Comparison of ENCODE assay signal across 7 mouse cellular contexts in genomic region chr7:73391518-73392321, GRCm38 (mm10). TPM values are rescaled to one million over a fixed set of nuclear protein-coding genes. Genes with fewer than 3 reads are reported as not detected.
A peak's percentile ranks its signal among the peaks of the same experiment; 100 is the strongest.
DNase-seq lines count a peak whose midpoint lies in the region; ATAC-seq and TF ChIP-seq lines count a peak whose summit lies in the region.

No protein-coding gene starts in this region.

- peak; percentile 77 for DNase-seq in 3T3-L1 (ENCODE audit: low read depth, low spot score)
- DNase-seq in heart, postnatal 14 days = peak; percentile 57 to 63
- DNase-seq in liver, embryonic 11.5 days (ENCODE audit: low spot score) = peak; percentile 58
- peak; percentile 72 for DNase-seq in neural tube, embryonic 11.5 days (ENCODE audit: low spot score)
- no peak for DNase-seq in thymus, postnatal 0 days (ENCODE audit: low spot score)

- no peak; the same call in 1 of the 2 replicates for ATAC-seq in embryonic facial prominence, embryonic 13.5 days (ENCODE audit: insufficient number of reproducible peaks, insufficient read depth, low FRiP score, low TSS enrichment, low read depth)
- 0 out of 2 replicates have a peak, but pooled peaks have one; percentile 6 for ATAC-seq in liver, embryonic 11.5 days (replicated peaks; ENCODE audit: low FRiP score)
- ATAC-seq in neural tube, embryonic 11.5 days (ENCODE audit: insufficient read depth, low FRiP score, low TSS enrichment) = peak; percentile 14; the same call in 1 of the 2 replicates

- H3K9me3 ChIP-seq in E14TG2a.4 (ENCODE audit: low read length) = no peaks in the 10 kb centered on the region
- H3K9me3 ChIP-seq in embryonic facial prominence, embryonic 13.5 days = no peaks in the 10 kb centered on the region
- H3K9me3 ChIP-seq in liver, embryonic 11.5 days (ENCODE audit: control insufficient read depth, low read length) = no peaks in the 10 kb centered on the region; the same call in 1 of the 2 replicates
- no peaks in the 10 kb centered on the region for H3K9me3 ChIP-seq in neural tube, embryonic 11.5 days (ENCODE audit: control insufficient read depth, low read length)

- H3K4me1 ChIP-seq in E14TG2a.4 (replicated peaks; ENCODE audit: low read depth, low read length) = peaks cover 45% of the 10 kb centered on the region
- H3K4me1 ChIP-seq in embryonic facial prominence, embryonic 13.5 days = peaks cover 56% of the 10 kb centered on the region
- no peaks in the 10 kb centered on the region for H3K4me1 ChIP-seq in liver, embryonic 11.5 days (replicated peaks; ENCODE audit: control insufficient read depth, insufficient read depth, low read length)
- peaks cover 38% of the 10 kb centered on the region for H3K4me1 ChIP-seq in neural tube, embryonic 11.5 days (ENCODE audit: control insufficient read depth, insufficient read depth, low read length)

- peak overlapping the region; percentile 99 for H3K27ac ChIP-seq in embryonic facial prominence, embryonic 13.5 days
- H3K27ac ChIP-seq in liver, embryonic 11.5 days (ENCODE audit: low read depth, low read length) = peak overlapping the region; percentile 62; the same call in 1 of the 2 replicates
- H3K27ac ChIP-seq in neural tube, embryonic 11.5 days (ENCODE audit: low read depth, low read length) = peak overlapping the region; percentile 96

- no peak for TF ChIP-seq CTCF in E14TG2a.4 (conservative IDR thresholded peaks at IDR 0.05; ENCODE audit: low read length)

- peaks cover 95% of the 10 kb centered on the region for H3K27me3 ChIP-seq in E14TG2a.4 (ENCODE audit: insufficient read depth, low read length)
- peaks cover 14% of the 10 kb centered on the region for H3K27me3 ChIP-seq in embryonic facial prominence, embryonic 13.5 days
- H3K27me3 ChIP-seq in liver, embryonic 11.5 days (replicated peaks; ENCODE audit: control insufficient read depth, insufficient read depth, low read length) = peaks cover 56% of the 10 kb centered on the region
- no peaks in the 10 kb centered on the region for H3K27me3 ChIP-seq in neural tube, embryonic 11.5 days (ENCODE audit: control insufficient read depth, insufficient read depth, low read length)

- WGBS in embryonic facial prominence, embryonic 13.5 days = under 1% methylated on average over 39 of the region's 39 CpGs
- 2% methylated on average over 39 of the region's 39 CpGs for WGBS in liver, embryonic 11.5 days
- 0% methylated on average over 39 of the region's 39 CpGs for WGBS in neural tube, embryonic 11.5 days

- H3K4me2 ChIP-seq in embryonic facial prominence, embryonic 13.5 days = peak overlapping the region; percentile 78
- peak overlapping the region; percentile 75 for H3K4me2 ChIP-seq in liver, embryonic 11.5 days
- peak overlapping the region; percentile 92 for H3K4me2 ChIP-seq in neural tube, embryonic 11.5 days (ENCODE audit: low read depth)

- intact Hi-C loops in heart, postnatal 14 days (cut with DNase I) = no loop called here

- H3K4me3 ChIP-seq in E14TG2a.4 (replicated peaks; ENCODE audit: low read length) = peak overlapping the region; percentile 80
- H3K4me3 ChIP-seq in embryonic facial prominence, embryonic 13.5 days = peak overlapping the region; percentile 87
- H3K4me3 ChIP-seq in liver, embryonic 11.5 days (ENCODE audit: low read depth, low read length) = peak overlapping the region; percentile 55
- H3K4me3 ChIP-seq in neural tube, embryonic 11.5 days (ENCODE audit: low read depth, low read length) = peak overlapping the region; percentile 90

- H3K9ac ChIP-seq in embryonic facial prominence, embryonic 13.5 days = peak overlapping the region; percentile 95
- peak overlapping the region; percentile 62 for H3K9ac ChIP-seq in liver, embryonic 11.5 days (ENCODE audit: low read depth, low read length)
- H3K9ac ChIP-seq in neural tube, embryonic 11.5 days (ENCODE audit: low read length) = peak overlapping the region; percentile 97

- H3K36me3 ChIP-seq in E14TG2a.4 (ENCODE audit: insufficient read depth, low read length) = no peaks in the 10 kb centered on the region
- H3K36me3 ChIP-seq in embryonic facial prominence, embryonic 13.5 days = no peaks in the 10 kb centered on the region
- no peaks in the 10 kb centered on the region for H3K36me3 ChIP-seq in liver, embryonic 11.5 days (ENCODE audit: control insufficient read depth, insufficient read depth, low read length)
- 0 out of 2 replicates have a peak, but pooled peaks cover 2% of the 10 kb centered on the region for H3K36me3 ChIP-seq in neural tube, embryonic 11.5 days (ENCODE audit: control insufficient read depth, insufficient read depth, low read length)

RNA-seq across cellular contexts. Expression of gene Rgma, which starts 16.4 kb away (rescaled TPM):
- 21.8 and 23.6 TPM in 2 replicates for polyA plus RNA-seq in embryonic facial prominence, embryonic 13.5 days (2015; fragmentation: Nextera tagmentation; extraction: Ambion mirVana)
- 10 to 100 TPM; 63.3 to 76.9 TPM for total RNA-seq in heart, postnatal 14 days (2021)
- 2.8 and 3.0 TPM in 2 replicates for polyA plus RNA-seq in liver, embryonic 11.5 days (2014; fragmentation: Nextera tagmentation; extraction: Ambion mirVana)
- polyA plus RNA-seq in neural tube, embryonic 11.5 days (2014; fragmentation: Nextera tagmentation; extraction: Ambion mirVana) = 48.9 and 50.1 TPM in 2 replicates
- polyA plus RNA-seq in thymus, postnatal 0 days (2015; fragmentation: Nextera tagmentation; extraction: Ambion mirVana) = 1.6 and 1.7 TPM in 2 replicates
